Mouse (Mus musculus) MEL (cell line): Measurements from ENCODE around the gene Tmem151a. TPM values are rescaled to one million over a fixed set of nuclear protein-coding genes. Genes with fewer than 3 reads are reported as not detected.

Experiments used
- DNase-seq: peaks from one replicate; pipeline ENCODE4 v3.0.0; 2011; ENCODE audit warnings: low read depth, low spot score
- H3K27ac ChIP-seq: 2 replicates; pipeline ENCODE4 v1.5.1; 2012; ENCODE audit warnings: low read depth, mild to moderate bottlenecking, control low read depth, low read length, moderate library complexity; ENCODE audit not compliant: control insufficient read depth
- H3K27me3 ChIP-seq, 2 experiments: fragments of 150-350 bp in 1 of 2; sonication (generic) in 1 of 2; 2 replicates each; pipeline ENCODE4 v1.6.1; 2012; ENCODE audit warnings: low read length in 2 of 2, mild to moderate bottlenecking in 2 of 2, improper control_type of control experiment in 1 of 2, moderate library complexity in 1 of 2; ENCODE audit not compliant: insufficient read depth in 2 of 2, control insufficient read depth in 1 of 2
- H3K36me3 ChIP-seq, 2 experiments: 2 replicates each; pipeline ENCODE4 v1.6.1; 2012 to 2014; ENCODE audit warnings: low read length in 2 of 2, improper control_type of control experiment in 1 of 2, inconsistent platforms in 1 of 2, mild to moderate bottlenecking in 1 of 2; ENCODE audit not compliant: insufficient read depth in 2 of 2, control insufficient read depth in 1 of 2
- H3K4me1 ChIP-seq, 2 experiments: fragments of 150-350 bp in 1 of 2; sonication (generic) in 1 of 2; 2 replicates each; pipeline ENCODE4 v1.6.1; 2012; ENCODE audit warnings: low read length in 2 of 2, improper control_type of control experiment in 1 of 2, mild to moderate bottlenecking in 1 of 2; ENCODE audit not compliant: insufficient read depth in 2 of 2, control insufficient read depth in 1 of 2
- H3K4me3 ChIP-seq, 2 experiments: fragments of 150-350 bp in 1 of 2; sonication (generic) in 1 of 2; 2 replicates each; pipeline ENCODE4 v1.5.1; 2012; ENCODE audit warnings: low read depth in 2 of 2, low read length in 2 of 2, mild to moderate bottlenecking in 2 of 2, moderate library complexity in 2 of 2, control low read depth in 1 of 2, improper control_type of control experiment in 1 of 2; ENCODE audit not compliant: control insufficient read depth in 1 of 2, insufficient read depth in 1 of 2
- H3K79me2 ChIP-seq: 2 replicates; pipeline ENCODE4 v1.6.1; 2012; ENCODE audit warnings: mild to moderate bottlenecking, low read length, moderate library complexity; ENCODE audit not compliant: control insufficient read depth, poor library complexity, insufficient read depth
- H3K9ac ChIP-seq: 2 replicates; pipeline ENCODE4 v1.6.1; 2012; ENCODE audit warnings: low read depth, mild to moderate bottlenecking, control low read depth, low read length, moderate library complexity; ENCODE audit not compliant: control insufficient read depth, poor library complexity, severe bottlenecking
- H3K9me3 ChIP-seq: fragments of 150-350 bp; sonication (generic); replicated peaks from 2 replicates; pipeline ENCODE4 v1.6.1; 2012; ENCODE audit warnings: mild to moderate bottlenecking, low read length, improper control_type of control experiment, moderate library complexity; ENCODE audit not compliant: insufficient read depth
- BHLHE40 ChIP-seq: IDR thresholded peaks from 2 replicates; pipeline ENCODE4 v1.6.1; 2012; ENCODE audit warnings: low read depth, mild to moderate bottlenecking, inconsistent platforms, low read length, improper control_type of control experiment, borderline replicate concordance
- CHD1 ChIP-seq: IDR thresholded peaks from 2 replicates; pipeline ENCODE4 v1.6.1; 2012; ENCODE audit warnings: low read depth, mild to moderate bottlenecking, inconsistent platforms, low read length, improper control_type of control experiment
- E2F4 ChIP-seq: IDR thresholded peaks from 2 replicates; pipeline ENCODE4 v1.6.1; 2011; ENCODE audit warnings: low read depth, low read length, improper control_type of control experiment, borderline replicate concordance
- ETS1 ChIP-seq: IDR thresholded peaks from 2 replicates; pipeline ENCODE4 v1.6.1; 2012; ENCODE audit warnings: low read depth, mild to moderate bottlenecking, inconsistent platforms, low read length, improper control_type of control experiment, moderate library complexity
- GATA1 ChIP-seq: IDR thresholded peaks from 2 replicates; pipeline ENCODE4 v1.6.1; 2011; ENCODE audit warnings: low read depth, low read length, improper control_type of control experiment
- HCFC1 ChIP-seq: IDR thresholded peaks from 2 replicates; pipeline ENCODE4 v1.6.1; 2012; ENCODE audit warnings: low read depth, mild to moderate bottlenecking, inconsistent platforms, low read length, improper control_type of control experiment, moderate library complexity
- KAT2A ChIP-seq: conservative IDR thresholded peaks from 2 replicates; pipeline ENCODE4 v1.6.1; 2012; ENCODE audit warnings: low read depth, low read length, improper control_type of control experiment, inconsistent platforms
- MEF2A ChIP-seq: IDR thresholded peaks from 2 replicates; pipeline ENCODE4 v1.6.1; 2014; ENCODE audit warnings: low read depth, mild to moderate bottlenecking, inconsistent platforms, low read length, improper control_type of control experiment; ENCODE audit not compliant: poor library complexity, insufficient replicate concordance, severe bottlenecking; ENCODE audit errors: extremely low read depth
- MXI1 ChIP-seq: IDR thresholded peaks from 2 replicates; pipeline ENCODE4 v1.6.1; 2011; ENCODE audit warnings: mild to moderate bottlenecking, low read depth, low read length, improper control_type of control experiment
- MYC ChIP-seq: IDR thresholded peaks from 2 replicates; pipeline ENCODE4 v1.6.1; 2011; ENCODE audit warnings: low read depth, mild to moderate bottlenecking, low read length, improper control_type of control experiment, moderate library complexity
- NRF1 ChIP-seq: IDR thresholded peaks from 2 replicates; pipeline ENCODE4 v1.6.1; 2014; ENCODE audit warnings: low read depth, mild to moderate bottlenecking, inconsistent platforms, low read length, improper control_type of control experiment, moderate library complexity; ENCODE audit not compliant: poor library complexity, insufficient read depth, severe bottlenecking
- POLR2A ChIP-seq, 2 experiments: IDR thresholded peaks; 2 replicates each; pipeline ENCODE4 v1.6.1; 2011 to 2012; ENCODE audit warnings: low read length in 2 of 2, mild to moderate bottlenecking in 2 of 2, control low read depth in 1 of 2, improper control_type of control experiment in 1 of 2, low read depth in 1 of 2, moderate library complexity in 1 of 2; ENCODE audit not compliant: control insufficient read depth in 1 of 2, insufficient read depth in 1 of 2, poor library complexity in 1 of 2
- POLR2AphosphoS2 ChIP-seq: IDR thresholded peaks from 2 replicates; pipeline ENCODE4 v1.6.1; 2011; ENCODE audit warnings: low read length, improper control_type of control experiment
- POLR2AphosphoS5 ChIP-seq: IDR thresholded peaks from 2 replicates; pipeline ENCODE4 v1.6.1; 2012; ENCODE audit warnings: low read depth, borderline replicate concordance, mild to moderate bottlenecking, inconsistent platforms, low read length, moderate library complexity, mixed read lengths
- RCOR1 ChIP-seq: IDR thresholded peaks from 2 replicates; pipeline ENCODE4 v1.6.1; 2012; ENCODE audit warnings: low read depth, mild to moderate bottlenecking, inconsistent platforms, low read length, improper control_type of control experiment
- SIN3A ChIP-seq: IDR thresholded peaks from 2 replicates; pipeline ENCODE4 v1.6.1; 2012; ENCODE audit warnings: low read length, improper control_type of control experiment, inconsistent platforms
- UBTF ChIP-seq: IDR thresholded peaks from 2 replicates; pipeline ENCODE4 v1.6.1; 2012; ENCODE audit warnings: low read depth, mild to moderate bottlenecking, inconsistent platforms, low read length, improper control_type of control experiment, moderate library complexity, borderline replicate concordance; ENCODE audit not compliant: insufficient read depth
- USF2 ChIP-seq, 2 experiments: IDR thresholded peaks; 2 replicates each; pipeline ENCODE4 v1.6.1; 2011 to 2012; ENCODE audit warnings: improper control_type of control experiment in 2 of 2, low read length in 2 of 2, borderline replicate concordance in 1 of 2, inconsistent platforms in 1 of 2, low read depth in 1 of 2, mild to moderate bottlenecking in 1 of 2; ENCODE audit not compliant: insufficient read depth in 1 of 2
- ZKSCAN1 ChIP-seq: IDR thresholded peaks from 2 replicates; pipeline ENCODE4 v1.6.1; 2012; ENCODE audit warnings: low read depth, mild to moderate bottlenecking, inconsistent platforms, low read length, improper control_type of control experiment, moderate library complexity
- ZMIZ1 ChIP-seq: IDR thresholded peaks from 2 replicates; pipeline ENCODE4 v1.6.1; 2012; ENCODE audit warnings: low read depth, mild to moderate bottlenecking, inconsistent platforms, low read length, improper control_type of control experiment, moderate library complexity
- polyA plus RNA-seq, 2 experiments: library from polyadenylated mRNA; stranded (reverse) in 1 of 2; unstranded in 1 of 2; fragments of >175 nt in 1 of 2; fragments of >200 nt in 1 of 2; gene quantifications; 2 replicates each; pipeline versions ENCODE4 v1.2.1 to v1.2.4; 2012; ENCODE audit warnings: low replicate concordance in 2 of 2, low read depth in 1 of 2; ENCODE audit not compliant: insufficient read length in 2 of 2, insufficient read depth in 1 of 2, missing spikeins in 1 of 2
- total RNA-seq: library from RNA; depleted of rRNA; stranded (reverse); fragments of 300-350 nt; gene quantifications from 2 replicates; pipeline ENCODE4 v1.2.3, GENCODE M21; 2012

Tmem151a gene
- total and polyA plus RNA-seq, 3 experiments: 0.63 TPM; not detected in 2

- H3K4me1 ChIP-seq: peaks cover 2 to 18% of the 10 kb centered on the region in 2 experiments
- peaks cover 0 to 5% of the 10 kb centered on the region in 2 experiments; a peak in 1 of 4 replicates for H3K36me3 ChIP-seq
- no peak overlapping the region for H3K27ac ChIP-seq
- no peaks in the 10 kb centered on the region for H3K9me3 ChIP-seq
- no peak overlapping the region for H3K4me3 ChIP-seq
- no peak overlapping the region for H3K9ac ChIP-seq
- peak; percentile 66 for DNase-seq
- H3K27me3 ChIP-seq: no peaks in the 10 kb centered on the region
- TF ChIP-seq USF2 (IDR thresholded peaks at IDR 0.05; ENCODE audit: borderline replicate concordance in 1 of 2, insufficient read depth in 1 of 2, low read depth in 1 of 2, low read length in 2 of 2) (no peak), ETS1 (peak; percentile 41; the same call in 1 of the 2 replicates), RCOR1 (peak; percentile 73), GATA1 (peak; percentile 30; the same call in 1 of the 2 replicates), SIN3A (0 out of 2 replicates have a peak, but pooled peaks have one; percentile 26)
- H3K79me2 ChIP-seq: peaks cover 11% of the 10 kb centered on the region
Observed at GRCm38 (mm10) chr19:5036577-5036976, 48.8 kb downstream of the Tmem151a start.

DNA sequence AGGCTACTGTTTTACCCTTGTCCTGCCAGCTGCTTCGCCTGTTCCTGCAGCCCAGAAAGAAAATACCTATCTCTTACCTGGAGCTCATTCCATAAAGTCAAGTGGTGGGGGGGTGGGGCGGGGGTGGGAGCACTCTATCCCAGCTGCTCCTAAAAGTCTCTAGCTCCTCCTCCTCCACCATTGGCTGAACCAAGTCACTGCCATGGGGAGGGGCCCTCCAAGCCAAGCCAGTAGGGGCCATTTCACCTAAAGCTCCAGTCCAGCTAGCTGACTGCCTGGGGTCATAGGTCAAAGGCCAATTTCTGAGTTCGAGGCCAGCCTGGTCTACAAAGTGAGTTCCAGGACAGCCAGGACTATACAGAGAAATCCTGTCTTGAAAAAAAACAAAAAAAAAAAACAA is 52.6 kb downstream of the Tmem151a start:
- Histone ChIP-seq H3K27me3 (no peaks in the 10 kb centered on the region), H3K4me1 (peaks cover 0 to 3% of the 10 kb centered on the region in 2 experiments; a peak in 1 of 4 replicates), H3K79me2 (no peaks in the 10 kb centered on the region), H3K36me3 (no peaks in the 10 kb centered on the region), H3K4me3 (no peak overlapping the region), H3K27ac (no peak overlapping the region), H3K9me3 (no peaks in the 10 kb centered on the region), H3K9ac (no peak overlapping the region)
- TF ChIP-seq MYC: no peak
- no peak for TF ChIP-seq HCFC1
- no peak for TF ChIP-seq ZKSCAN1
- no peak for TF ChIP-seq SIN3A
- TF ChIP-seq NRF1: no peak
- TF ChIP-seq ETS1: no peak
- no peak for TF ChIP-seq USF2 (IDR thresholded peaks at IDR 0.05; ENCODE audit: borderline replicate concordance in 1 of 2, insufficient read depth in 1 of 2, low read depth in 1 of 2, low read length in 2 of 2)
- TF ChIP-seq POLR2A (IDR thresholded peaks at IDR 0.05; ENCODE audit: control insufficient read depth in 1 of 2, insufficient read depth in 1 of 2, low read depth in 1 of 2, low read length in 2 of 2, poor library complexity in 1 of 2): no peak
- TF ChIP-seq UBTF: no peak
- TF ChIP-seq BHLHE40: no peak
- TF ChIP-seq MEF2A: no peak
- no peak for TF ChIP-seq KAT2A
- TF ChIP-seq RCOR1: no peak
- no peak for TF ChIP-seq ZMIZ1
- no peak for TF ChIP-seq POLR2AphosphoS2
- TF ChIP-seq MXI1: no peak
- no peak for TF ChIP-seq CHD1
- no peak for TF ChIP-seq E2F4
- TF ChIP-seq POLR2AphosphoS5: no peak
- DNase-seq: no peak
